Mouse (Mus musculus): ENCODE data around the gene Tcap. TPM values are rescaled to one million over a fixed set of nuclear protein-coding genes. Genes with fewer than 3 reads are reported as not detected.

Gene Tcap
- polyA plus RNA-seq, 1 experiment from 2014 or later = 12.9 TPM

DNA sequence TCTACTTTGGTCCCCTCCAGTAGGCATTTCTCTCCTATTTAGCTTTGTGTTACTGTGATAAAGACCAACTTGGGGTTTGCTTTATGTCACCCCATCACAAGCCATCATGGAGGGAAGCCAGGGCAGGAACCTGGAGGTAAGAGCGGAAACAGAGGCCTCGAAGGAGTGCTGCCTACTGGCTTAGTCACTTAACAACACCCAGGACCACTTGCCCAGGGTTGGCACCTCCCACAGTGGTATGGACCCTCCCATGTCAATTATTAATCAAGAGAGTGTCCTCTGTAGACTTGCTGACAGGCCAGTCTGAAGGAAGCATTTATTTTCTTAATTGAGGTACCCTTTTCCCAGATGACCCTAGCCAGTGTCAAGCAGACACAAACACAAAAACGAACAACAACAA is 17.2 kb downstream of the Tcap start:
- Histone ChIP-seq H3K9me3 (no peaks in the 10 kb centered on the region), H3K27ac (peak overlapping the region; percentile 96), H3K27me3 (peaks cover 8% of the 10 kb centered on the region; the same call in 1 of the 2 replicates), H3K36me3 (peaks cover 6% of the 10 kb centered on the region; the same call in 1 of the 2 replicates), H3K4me1 (peaks cover 10% of the 10 kb centered on the region), H3K4me3 (peak overlapping the region; percentile 70), H3K4me2 (replicated peaks) (peak overlapping the region; percentile 76), H3K9ac (peak overlapping the region; percentile 75)
- no peak for ATAC-seq (ENCODE audit: low FRiP score, low read depth)
- WGBS = 47% methylated on average over 3 of the region's 3 CpGs

DNA sequence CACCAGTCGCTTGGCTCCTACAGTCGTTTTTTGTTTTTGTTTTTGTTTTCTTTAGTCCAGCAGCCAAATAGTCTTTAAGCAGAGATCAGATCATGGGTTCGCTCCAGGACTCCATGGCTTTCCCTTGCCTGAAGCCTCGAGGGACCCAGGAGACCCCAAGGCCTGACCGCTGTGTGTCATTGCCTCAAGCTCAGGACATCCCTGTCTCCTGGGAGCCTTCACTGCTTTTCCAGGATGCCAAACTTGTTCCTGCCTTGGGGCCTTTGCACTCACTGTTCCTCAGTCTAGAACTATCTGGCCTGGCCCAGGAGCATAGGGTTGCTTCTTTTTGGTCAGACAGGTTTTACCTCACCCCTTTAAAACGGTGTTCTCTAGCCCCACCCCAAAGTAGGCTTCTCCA is 23.0 kb downstream of the Tcap start:
- 70% methylated on average over 6 of the region's 6 CpGs for WGBS
- no peak for ATAC-seq (ENCODE audit: low FRiP score, low read depth)
- no peak overlapping the region for H3K27ac ChIP-seq
- H3K4me3 ChIP-seq = no peak overlapping the region
- peaks cover 14% of the 10 kb centered on the region for H3K4me1 ChIP-seq
- no peak overlapping the region for H3K4me2 ChIP-seq (replicated peaks)
- H3K9ac ChIP-seq = no peak overlapping the region
- peaks cover 19% of the 10 kb centered on the region for H3K27me3 ChIP-seq
- H3K9me3 ChIP-seq = no peaks in the 10 kb centered on the region
- H3K36me3 ChIP-seq = no peaks in the 10 kb centered on the region

DNA sequence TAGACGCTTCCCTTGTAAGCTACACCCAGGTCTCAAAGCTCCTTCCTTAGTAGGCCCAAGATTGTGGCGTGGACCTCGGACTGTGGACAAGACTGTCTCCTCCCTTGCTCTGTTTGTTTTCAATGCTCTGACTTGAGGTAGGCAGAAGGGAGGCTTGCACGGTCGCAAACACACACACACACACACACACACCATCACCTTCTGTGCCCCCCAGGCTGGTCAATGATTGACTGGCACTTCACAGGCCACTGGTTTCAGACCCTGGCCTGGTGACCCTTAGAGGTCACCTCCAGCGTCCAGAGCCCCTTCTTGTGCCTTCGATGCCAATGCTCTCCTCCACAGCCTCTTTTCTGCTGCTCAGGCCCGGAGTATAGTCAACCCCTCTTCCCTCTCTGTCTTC is 25.3 kb downstream of the Tcap start:
- peaks cover 12% of the 10 kb centered on the region for H3K27me3 ChIP-seq
- no peaks in the 10 kb centered on the region for H3K9me3 ChIP-seq
- H3K4me2 ChIP-seq (replicated peaks) = peak overlapping the region; percentile 53
- H3K9ac ChIP-seq = peak overlapping the region; percentile 58
- H3K27ac ChIP-seq = peak overlapping the region; percentile 44; the same call in 1 of the 2 replicates
- WGBS = 61% methylated on average over 8 of the region's 8 CpGs
- ATAC-seq (ENCODE audit: low FRiP score, low read depth) = no peak
- H3K4me1 ChIP-seq = peaks cover 24% of the 10 kb centered on the region
- H3K4me3 ChIP-seq = peak overlapping the region; percentile 12; the same call in 1 of the 2 replicates
- H3K36me3 ChIP-seq = no peaks in the 10 kb centered on the region

DNA sequence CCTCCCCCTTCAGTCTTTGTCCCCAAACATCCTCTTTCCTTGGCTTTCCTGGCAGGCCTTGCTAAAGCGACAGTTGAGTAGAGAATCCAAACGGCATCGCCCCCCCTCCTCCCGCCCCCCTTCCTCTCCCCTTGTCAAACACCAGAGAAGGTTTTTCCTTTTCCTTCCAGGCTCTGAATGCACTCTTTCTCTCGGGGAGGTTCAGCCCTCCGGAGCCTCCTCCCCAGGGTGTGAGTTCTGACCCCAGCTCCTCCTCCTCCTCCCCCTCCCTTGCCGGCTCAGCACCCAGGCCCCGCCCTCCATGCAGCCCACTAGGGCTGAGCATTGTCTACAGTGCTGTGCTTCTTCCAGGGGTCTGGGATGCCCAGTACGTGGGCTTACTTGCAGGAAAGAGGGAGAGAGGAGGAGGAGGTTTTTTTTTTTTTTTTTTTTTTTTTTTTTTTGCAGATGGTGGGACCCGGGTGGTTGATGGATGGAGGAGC is 25.8 kb downstream of the Tcap start:
- H3K4me3 ChIP-seq = peak overlapping the region; percentile 12; the same call in 1 of the 2 replicates
- H3K4me1 ChIP-seq = peaks cover 29% of the 10 kb centered on the region
- H3K9me3 ChIP-seq = no peaks in the 10 kb centered on the region
- H3K9ac ChIP-seq = peak overlapping the region; percentile 58
- ATAC-seq (ENCODE audit: low FRiP score, low read depth) = no peak
- peaks cover 12% of the 10 kb centered on the region for H3K27me3 ChIP-seq
- 5% methylated on average over 8 of the region's 10 CpGs for WGBS
- H3K27ac ChIP-seq = peak overlapping the region; percentile 44; the same call in 1 of the 2 replicates
- H3K36me3 ChIP-seq = no peaks in the 10 kb centered on the region
- peak overlapping the region; percentile 53 for H3K4me2 ChIP-seq (replicated peaks)

DNA sequence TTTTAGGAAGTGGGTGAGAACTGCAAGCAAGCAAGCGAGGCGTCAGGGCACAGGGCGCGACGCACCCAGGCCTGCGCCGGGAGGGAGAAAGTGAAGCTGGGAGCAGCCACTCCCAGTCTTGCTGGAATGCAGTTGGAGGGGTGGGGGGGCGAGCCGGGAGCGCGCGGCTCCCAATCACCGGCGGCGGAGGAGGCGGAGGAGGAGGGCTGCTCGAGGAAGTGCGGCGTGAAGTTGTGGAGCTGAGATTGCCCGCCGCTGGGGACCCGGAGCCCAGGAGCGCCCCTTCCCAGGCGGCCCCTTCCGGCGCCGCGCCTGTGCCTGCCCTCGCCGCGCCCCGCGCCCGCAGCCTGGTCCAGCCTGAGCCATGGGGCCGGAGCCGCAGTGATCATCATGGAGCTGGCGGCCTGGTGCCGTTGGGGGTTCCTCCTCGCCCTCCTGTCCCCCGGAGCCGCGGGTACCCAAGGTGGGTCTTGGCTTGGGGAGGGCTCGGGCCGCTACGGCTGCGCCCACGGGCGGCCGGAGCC is 28.7 kb downstream of the Tcap start, which contains the start of gene Erbb2:
Erbb2 (plus strand) TSS at position 198 of the 524 bp plus-strand sequence.
- peak within 1 kb of the TSS; percentile 97 for H3K9ac ChIP-seq
- H3K27ac ChIP-seq = peak within 1 kb of the TSS; percentile 98
- WGBS = under 1% methylated on average over 47 of the region's 49 CpGs
- H3K27me3 ChIP-seq = peaks cover 12% of the 10 kb centered on the region
- H3K4me3 ChIP-seq = peak within 1 kb of the TSS; percentile 97
- H3K9me3 ChIP-seq = no peaks in the 10 kb centered on the region
- peaks cover 55% of the 10 kb centered on the region for H3K4me1 ChIP-seq
- peak; percentile 84 for ATAC-seq (ENCODE audit: low FRiP score, low read depth)
- no peaks in the 10 kb centered on the region for H3K36me3 ChIP-seq
- peak within 1 kb of the TSS; percentile 74 for H3K4me2 ChIP-seq (replicated peaks)

DNA sequence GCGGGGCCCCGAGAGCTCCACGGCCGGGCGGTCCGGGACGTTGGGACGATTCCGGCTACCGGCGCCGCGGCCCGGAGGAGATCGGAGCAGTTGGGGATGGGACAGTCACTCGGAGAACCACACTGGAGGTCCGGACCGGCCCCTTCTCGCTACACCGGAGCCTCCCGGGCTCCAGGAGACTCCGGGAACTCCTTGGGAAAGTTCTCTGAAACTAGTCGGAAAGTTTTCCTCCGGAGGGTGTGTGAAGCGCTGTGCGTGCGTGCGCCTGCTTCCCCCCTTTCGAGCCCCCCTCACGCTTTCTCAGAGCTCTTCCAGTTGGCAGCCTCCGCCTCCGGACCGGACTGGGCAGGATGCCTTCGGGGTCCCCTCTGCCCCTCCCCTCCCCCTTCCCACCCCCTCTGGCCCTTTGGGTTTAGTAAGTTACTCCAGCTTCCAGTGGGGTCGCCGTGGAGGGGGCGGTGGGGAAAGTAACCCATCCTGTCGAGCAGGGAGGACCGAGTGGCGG is 29.2 kb downstream of the Tcap start:
- no peaks in the 10 kb centered on the region for H3K36me3 ChIP-seq
- H3K4me2 ChIP-seq (replicated peaks) = peak overlapping the region; percentile 74
- peaks cover 12% of the 10 kb centered on the region for H3K27me3 ChIP-seq
- H3K27ac ChIP-seq = peak overlapping the region; percentile 98
- ATAC-seq (ENCODE audit: low FRiP score, low read depth) = peak; percentile 57
- peak overlapping the region; percentile 97 for H3K4me3 ChIP-seq
- WGBS = under 1% methylated on average over 39 of the region's 40 CpGs
- H3K9ac ChIP-seq = peak overlapping the region; percentile 97
- H3K4me1 ChIP-seq = peaks cover 56% of the 10 kb centered on the region
- H3K9me3 ChIP-seq = no peaks in the 10 kb centered on the region

DNA sequence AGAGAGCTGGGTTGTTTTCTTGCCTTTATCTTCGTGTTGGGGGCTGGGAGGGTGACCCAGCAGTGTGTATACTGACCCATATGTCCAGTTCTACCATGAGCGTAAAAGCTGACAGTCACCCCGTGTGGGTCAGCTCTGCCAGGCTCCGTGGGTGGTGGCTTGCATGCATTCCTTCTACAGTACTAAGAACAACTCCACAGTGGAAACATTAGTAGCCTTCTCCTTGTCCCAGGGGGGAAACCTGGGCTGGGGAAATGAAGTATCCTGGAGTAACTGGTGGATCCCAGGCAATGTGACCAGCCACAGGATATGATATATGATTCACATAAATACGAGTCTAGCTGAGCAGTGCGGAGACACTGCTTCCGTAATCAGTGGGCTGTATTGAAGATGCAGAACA is 30.1 kb downstream of the Tcap start:
- Histone ChIP-seq H3K4me3 (peak overlapping the region; percentile 97), H3K4me1 (peaks cover 55% of the 10 kb centered on the region), H3K4me2 (replicated peaks) (peak overlapping the region; percentile 74), H3K9ac (peak overlapping the region; percentile 97), H3K27me3 (peaks cover 12% of the 10 kb centered on the region), H3K27ac (peak overlapping the region; percentile 98; the same call in 1 of the 2 replicates), H3K36me3 (peaks cover 7% of the 10 kb centered on the region; the same call in 1 of the 2 replicates), H3K9me3 (no peaks in the 10 kb centered on the region)
- ATAC-seq (ENCODE audit: low FRiP score, low read depth) = no peak
- WGBS = 22% methylated on average over 7 of the region's 7 CpGs

DNA sequence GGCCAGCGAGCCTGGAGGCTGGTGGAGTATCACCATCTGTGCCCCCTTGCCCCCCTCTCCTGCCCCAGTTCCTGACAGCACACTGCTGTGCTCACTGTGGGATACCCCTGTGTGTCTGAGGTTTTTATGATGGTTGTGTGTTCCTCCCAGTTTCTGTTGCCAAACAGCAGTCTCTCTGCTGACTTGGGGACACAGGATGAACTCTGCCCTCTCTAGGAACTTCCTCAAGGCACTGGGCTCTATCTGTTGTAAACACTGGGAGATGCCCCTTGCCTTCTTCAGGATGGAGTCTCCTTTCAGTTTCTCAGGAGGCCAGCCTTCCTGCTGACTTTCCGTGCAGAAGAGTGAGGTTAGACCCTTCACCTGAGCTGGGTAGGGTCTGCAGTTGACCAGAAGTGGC is 30.6 kb downstream of the Tcap start:
- no peak overlapping the region for H3K27ac ChIP-seq
- no peaks in the 10 kb centered on the region for H3K9me3 ChIP-seq
- H3K9ac ChIP-seq = peak overlapping the region; percentile 97
- peaks cover 50% of the 10 kb centered on the region for H3K4me1 ChIP-seq
- peaks cover 11% of the 10 kb centered on the region; the same call in 1 of the 2 replicates for H3K36me3 ChIP-seq
- peak overlapping the region; percentile 97 for H3K4me3 ChIP-seq
- peaks cover 12% of the 10 kb centered on the region for H3K27me3 ChIP-seq
- no peak for ATAC-seq (ENCODE audit: low FRiP score, low read depth)
- 26% methylated on average over 2 of the region's 2 CpGs for WGBS
- peak overlapping the region; percentile 74 for H3K4me2 ChIP-seq (replicated peaks)

DNA sequence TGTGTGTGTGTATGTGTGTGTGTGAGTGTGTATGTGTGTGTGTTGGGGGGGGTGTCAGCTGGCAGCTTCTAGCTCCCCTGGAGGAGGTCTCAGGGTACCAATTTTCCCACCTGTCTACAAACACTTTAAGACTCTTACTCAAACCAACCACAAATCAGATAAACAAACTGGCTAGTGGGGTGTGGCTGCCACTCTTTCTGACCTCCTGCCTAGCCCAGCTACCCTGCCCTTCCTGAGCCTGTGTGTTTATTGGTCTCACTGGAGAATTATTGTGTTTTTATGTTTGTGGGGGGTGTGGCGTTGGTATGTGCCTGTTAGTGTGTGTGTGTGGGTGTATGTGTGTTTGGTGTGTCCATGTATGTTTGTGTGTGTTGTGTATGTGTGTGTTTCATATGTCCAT is 33.5 kb downstream of the Tcap start:
- peaks cover 37% of the 10 kb centered on the region for H3K4me1 ChIP-seq
- no peak overlapping the region for H3K9ac ChIP-seq
- no peak overlapping the region for H3K4me3 ChIP-seq
- no peak overlapping the region for H3K4me2 ChIP-seq (replicated peaks)
- peaks cover 39% of the 10 kb centered on the region for H3K36me3 ChIP-seq
- H3K27ac ChIP-seq = no peak overlapping the region
- no peaks in the 10 kb centered on the region for H3K27me3 ChIP-seq
- no peaks in the 10 kb centered on the region for H3K9me3 ChIP-seq
- no peak for ATAC-seq (ENCODE audit: low FRiP score, low read depth)
- 31% methylated on average over 1 of the region's 1 CpGs for WGBS

DNA sequence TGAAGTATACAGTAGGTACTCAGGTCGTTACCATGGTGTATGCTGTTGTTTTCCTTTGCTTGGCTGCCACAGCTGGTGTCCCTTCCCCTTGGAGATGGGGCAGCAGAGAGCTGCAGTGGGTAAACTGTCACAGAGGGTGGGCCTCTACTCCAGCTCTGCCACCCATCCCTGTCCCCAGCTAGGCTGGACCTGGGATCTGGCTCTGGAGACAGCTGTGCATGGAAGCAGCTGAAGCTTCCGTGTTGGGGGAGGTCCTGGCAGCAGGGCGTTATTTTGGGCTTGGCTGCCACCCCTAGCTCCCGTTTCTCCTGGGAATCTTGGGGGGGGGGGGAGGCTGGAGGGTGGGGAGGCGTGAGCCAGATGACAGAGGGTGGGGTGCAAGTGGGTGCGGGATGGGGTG is 34.7 kb downstream of the Tcap start:
- H3K27me3 ChIP-seq = no peaks in the 10 kb centered on the region
- peaks cover 37% of the 10 kb centered on the region for H3K4me1 ChIP-seq
- no peak overlapping the region for H3K9ac ChIP-seq
- no peak overlapping the region for H3K4me3 ChIP-seq
- no peaks in the 10 kb centered on the region for H3K9me3 ChIP-seq
- 56% methylated on average over 4 of the region's 6 CpGs for WGBS
- peaks cover 51% of the 10 kb centered on the region for H3K36me3 ChIP-seq
- no peak overlapping the region for H3K27ac ChIP-seq
- H3K4me2 ChIP-seq (replicated peaks) = no peak overlapping the region
- peak; percentile 16 for ATAC-seq (ENCODE audit: low FRiP score, low read depth)

DNA sequence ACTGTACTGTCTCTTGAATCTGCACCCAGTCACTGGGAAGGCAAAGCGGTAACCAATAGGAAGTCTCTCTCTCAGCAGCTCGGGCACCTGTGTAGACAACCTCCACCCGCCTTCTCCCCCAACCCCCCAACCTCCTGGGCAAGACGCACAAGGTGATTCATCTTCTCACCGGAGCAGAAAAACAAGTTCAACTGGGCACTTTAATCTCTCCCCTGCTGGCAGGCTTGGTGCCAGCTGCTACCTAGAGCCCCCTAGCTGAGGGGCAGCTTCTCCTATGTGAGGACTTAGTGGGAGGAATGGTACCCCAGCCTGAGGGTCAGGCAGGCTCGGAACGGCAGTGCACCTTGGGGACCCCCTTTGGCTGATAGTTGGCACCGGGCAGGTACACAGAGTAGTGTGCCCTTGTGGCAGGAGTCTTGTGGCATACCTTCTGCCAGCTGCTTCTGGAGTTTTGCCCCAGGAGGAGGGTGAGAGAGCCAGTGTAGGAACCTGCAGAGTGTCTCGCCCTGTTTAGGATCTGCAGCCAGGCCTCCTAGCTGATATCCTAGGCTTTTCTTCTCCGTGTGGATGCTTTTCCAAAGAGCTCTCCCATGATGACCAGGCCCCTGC is 35.4 kb downstream of the Tcap start:
- Histone ChIP-seq H3K9ac (no peak overlapping the region), H3K36me3 (peaks cover 59% of the 10 kb centered on the region)
- 86% methylated on average over 10 of the region's 10 CpGs for WGBS

DNA sequence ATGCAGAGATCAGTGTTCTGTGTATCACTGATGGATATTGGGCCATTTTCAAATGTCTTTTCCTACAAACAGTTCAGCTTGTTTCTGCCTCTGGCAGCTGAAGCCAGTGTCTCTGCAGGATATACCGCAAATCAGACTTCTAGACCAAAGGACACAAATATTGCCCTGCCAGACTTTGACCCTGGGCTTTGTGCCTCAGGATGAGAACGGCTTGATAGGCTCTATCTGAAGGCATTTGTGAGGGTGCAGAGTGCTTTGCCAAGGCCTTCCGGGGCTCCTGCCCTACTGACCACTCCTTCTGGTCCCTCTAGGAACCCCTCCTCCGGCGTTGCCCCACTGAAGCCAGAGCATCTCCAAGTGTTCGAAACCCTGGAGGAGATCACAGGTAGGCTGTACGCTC is 43.0 kb downstream of the Tcap start:
- no peaks in the 10 kb centered on the region for H3K4me1 ChIP-seq
- H3K4me2 ChIP-seq (replicated peaks) = no peak overlapping the region
- H3K36me3 ChIP-seq = peaks cover 100% of the 10 kb centered on the region
- H3K27ac ChIP-seq = no peak overlapping the region
- H3K27me3 ChIP-seq = no peaks in the 10 kb centered on the region
- H3K9ac ChIP-seq = no peak overlapping the region
- no peaks in the 10 kb centered on the region for H3K9me3 ChIP-seq
- no peak overlapping the region for H3K4me3 ChIP-seq
- no peak for ATAC-seq (ENCODE audit: low FRiP score, low read depth)
- WGBS = 95% methylated on average over 7 of the region's 7 CpGs

More for the DNA sequence above, 35.4 kb downstream of the Tcap start:
- peaks cover 30% of the 10 kb centered on the region for H3K4me1 ChIP-seq
- H3K27me3 ChIP-seq = no peaks in the 10 kb centered on the region
- no peak overlapping the region for H3K4me3 ChIP-seq
- no peak for ATAC-seq (ENCODE audit: low FRiP score, low read depth)
- H3K27ac ChIP-seq = no peak overlapping the region
- H3K9me3 ChIP-seq = no peaks in the 10 kb centered on the region
- H3K4me2 ChIP-seq (replicated peaks) = no peak overlapping the region
